Mouse (Mus musculus) small intestine, adult 10 weeks (tissue): ENCODE data around the gene Gm10985. TPM values are rescaled to one million over a fixed set of nuclear protein-coding genes. Genes with fewer than 3 reads are reported as not detected.

Experiments used
- polyA plus RNA-seq: library from polyadenylated mRNA; stranded (reverse); fragments of 350-450 nt; fragmentation: Illumina TruSeq; extraction: RNeasy Lipid Tissue Mini Kit (QIAGEN cat#74804); gene quantifications from one replicate; pipeline ENCODE4 v1.2.3, GENCODE M21; 2014; ENCODE audit warnings: low replicate concordance

The Gm10985 gene
- not detected for polyA plus RNA-seq

GRCm38 (mm10) chr3:53844786-53845185, at the start of gene Gm10985:
Gm10985 (plus strand) TSS chr3:53845086.

DNA sequence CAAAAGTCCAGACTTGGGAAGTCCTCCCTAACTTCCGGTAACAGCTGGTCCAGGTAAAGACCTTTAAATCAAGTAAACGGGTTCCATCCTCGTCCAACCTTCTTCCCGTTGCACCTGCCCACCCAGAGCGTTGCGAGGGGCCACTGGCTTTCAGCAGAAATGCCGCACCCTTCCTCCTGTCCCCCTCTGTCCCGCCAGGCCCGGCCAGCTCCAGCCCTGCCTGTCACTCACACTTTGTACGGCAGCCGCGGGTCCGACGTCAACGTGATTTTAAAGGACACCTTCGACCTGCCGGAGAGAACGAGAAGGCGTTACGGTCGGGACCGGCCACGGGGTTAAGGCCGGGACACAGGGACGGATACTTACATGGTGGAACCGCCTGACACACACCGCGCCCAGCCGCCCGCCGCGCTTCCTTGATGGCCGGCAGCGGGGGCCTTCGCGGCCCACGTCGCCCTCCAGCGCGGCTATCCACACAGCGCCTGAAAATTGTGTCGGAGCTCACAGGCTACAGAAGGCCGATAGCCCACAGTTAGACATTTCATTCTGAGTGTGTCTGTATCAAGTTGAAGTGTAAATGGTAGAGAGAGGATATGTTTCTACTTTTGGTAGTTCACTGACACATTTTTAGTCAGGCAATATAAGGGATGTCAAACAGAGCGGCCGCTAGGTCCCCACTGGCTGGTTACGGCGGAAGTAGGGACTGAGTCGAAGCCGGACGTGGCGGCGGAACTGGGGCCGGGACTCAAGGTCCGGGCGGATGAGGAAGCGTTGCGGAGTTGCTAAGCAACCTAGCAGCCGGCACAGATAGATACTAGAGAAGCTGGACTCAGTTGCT, 18.7 kb downstream of the Gm10985 start, which contains the start of gene Ufm1:
Gene Ufm1 (minus strand): TSS at position 448 of the 838 bp plus-strand sequence.

Other genes with a start within 250 kb of the Gm10985 start
- gene Frem2, start 187.7 kb upstream of the Gm10985 start, polyA plus RNA-seq = 0.41 TPM
- gene Ufm1, start 18.7 kb downstream of the Gm10985 start, polyA plus RNA-seq = 327 TPM